Mouse (Mus musculus) erythroblast, embryonic 14.5 days (primary cell): Measurements from ENCODE around the gene Mcat.

ENCODE experiments used
- GATA1 ChIP-seq: IDR thresholded peaks from 2 replicates; pipeline ENCODE4 v1.6.1; 2012; ENCODE audit warnings: low read length, inconsistent platforms, mixed read lengths
- TAL1 ChIP-seq: IDR thresholded peaks from 3 replicates; pipeline ENCODE4 v1.6.1; 2012; ENCODE audit warnings: low read length, inconsistent platforms, mixed read lengths

DNA sequence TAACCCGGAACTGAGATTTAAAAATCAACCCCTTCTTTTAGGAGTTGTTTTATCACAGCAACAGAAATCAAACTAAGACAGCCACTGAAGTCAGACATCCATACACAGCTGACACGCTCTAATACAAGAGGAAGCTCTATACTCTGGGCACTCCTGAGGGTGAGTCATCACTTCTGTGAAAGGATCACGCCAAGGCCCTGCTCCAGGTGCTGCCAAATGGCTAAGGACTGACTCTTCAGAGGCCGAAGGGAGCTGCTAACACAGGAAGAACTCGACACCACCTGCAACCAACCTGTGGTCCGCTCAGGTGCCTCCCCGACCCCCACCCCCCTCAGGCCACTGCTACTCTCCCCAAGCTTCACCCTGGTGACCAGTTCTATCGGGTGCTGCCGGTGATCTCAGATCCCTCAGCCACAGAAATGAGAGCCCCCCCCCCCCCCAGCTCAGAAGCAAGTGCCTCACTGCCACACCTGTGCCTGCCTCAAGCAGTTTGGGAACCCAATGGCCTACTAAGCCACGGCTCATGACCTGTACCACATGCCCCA, 64.3 kb downstream of the Mcat start:
- no peak for TF ChIP-seq GATA1
- TF ChIP-seq TAL1 = no peak
